In the genomic region with DNA sequence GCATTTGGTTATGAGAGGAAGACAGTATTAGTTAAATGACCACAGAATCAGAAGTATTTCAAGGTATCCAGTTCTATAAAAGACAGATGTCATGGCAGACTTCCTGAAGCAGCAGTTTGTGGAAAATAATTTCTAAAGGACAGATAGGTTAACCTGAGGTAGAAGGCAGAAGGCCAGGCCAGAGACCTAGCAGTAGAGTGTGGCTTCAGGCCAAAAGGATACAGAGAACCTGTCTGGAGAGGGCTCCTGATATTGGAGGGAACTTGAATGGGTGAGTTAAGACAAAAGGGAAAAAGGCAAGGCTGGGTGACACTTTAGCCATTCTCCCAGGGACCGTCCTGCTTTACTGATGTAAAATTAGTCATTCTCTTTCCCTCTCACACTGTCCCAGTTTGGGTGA, we compare ENCODE assay signal across 17 mouse cellular contexts.
"Had no signal": no experiment of that assay in that cellular context is flagged by ENCODE, and none has a peak within 500 bp of the region (broad histone marks: within the 10 kb centered on the region; RNA-seq: fewer than 3 reads in every experiment).

No protein-coding gene starts in this region.

- H3K27me3 ChIP-seq: lung, embryonic 15.5 days; megakaryocyte, embryonic 14.5 days; midbrain, embryonic 12.5 days; midbrain, embryonic 15.5 days; neural tube, embryonic 12.5 days; stomach, embryonic 15.5 days had no signal

- DNase-seq: liver, postnatal 0 days; lung, adult 2 months; lung, postnatal 14 days; lung, postnatal 36 days; right cerebral cortex, postnatal 14 days; right cerebral cortex, postnatal 4 days; spleen, adult 18-20 months; thymus, adult 2 months; thymus, postnatal 25 days; thymus, postnatal 4 days had no signal

- ATAC-seq: liver, postnatal 0 days; lung, postnatal 0 days; midbrain, embryonic 15.5 days had no signal
